Mouse (Mus musculus): ENCODE data around the gene Fiz1. TPM values are rescaled to one million over a fixed set of nuclear protein-coding genes. Genes with fewer than 3 reads are reported as not detected.
"Not testable (repeated sequence)": the region's sequence is repeated elsewhere in the genome, so short reads cannot be mapped to it uniquely, and the experiment has no call there.

Gene Fiz1
- polyA plus RNA-seq, 1 experiment from 2014 or later: 47.3 TPM

DNA sequence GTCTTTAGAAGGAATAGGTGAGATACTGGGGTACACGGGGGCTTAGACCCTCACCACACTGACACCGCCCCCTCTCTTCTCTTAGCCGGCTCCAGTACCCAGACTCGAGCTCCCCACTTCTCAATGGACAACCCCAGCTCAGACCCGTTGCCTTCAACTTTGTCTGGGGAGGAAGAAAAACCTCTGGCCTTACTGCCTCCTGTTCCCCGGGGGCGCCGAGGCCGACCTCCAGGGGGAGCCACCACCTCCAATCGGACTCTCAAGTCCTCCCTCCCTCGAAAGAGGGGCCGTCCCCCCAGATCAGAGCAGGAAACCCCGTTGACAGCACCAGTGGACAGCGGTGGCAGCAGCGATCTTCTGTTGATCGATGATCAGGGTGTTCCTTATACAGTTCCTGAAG is 2.9 kb upstream of the Fiz1 start:
- H3K4me1 ChIP-seq: peaks cover 30% of the 10 kb centered on the region
- WGBS: 92% methylated on average over 16 of the region's 16 CpGs
- H3K4me2 ChIP-seq: no peak overlapping the region
- no peaks in the 10 kb centered on the region for H3K27me3 ChIP-seq
- no peak overlapping the region for H3K27ac ChIP-seq
- no peaks in the 10 kb centered on the region for H3K9me3 ChIP-seq
- no peak for ATAC-seq (ENCODE audit: borderline replicate concordance, extremely low read depth, low FRiP score, low TSS enrichment)
- no peak overlapping the region for H3K4me3 ChIP-seq
- peaks cover 10% of the 10 kb centered on the region for H3K36me3 ChIP-seq
- no peak overlapping the region for H3K9ac ChIP-seq

DNA sequence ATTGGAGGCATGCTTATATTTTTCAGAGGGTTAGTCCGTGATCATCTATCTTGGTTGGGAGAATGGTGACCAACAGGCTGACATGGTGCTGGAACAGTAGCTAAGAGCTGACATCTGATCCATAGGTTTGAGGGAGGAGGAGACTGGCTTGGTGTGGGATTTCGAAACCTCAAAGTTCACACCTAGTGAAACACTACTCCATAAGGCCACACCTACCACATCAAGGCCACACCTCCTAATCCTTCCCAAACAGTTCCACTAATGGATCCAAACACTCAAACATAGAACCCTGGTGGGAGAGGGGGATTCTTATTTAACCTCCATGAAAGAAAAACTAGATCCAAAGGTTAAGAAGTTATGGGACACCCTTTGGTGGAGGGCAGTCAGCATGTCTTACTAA is 2.4 kb upstream of the Fiz1 start:
- Histone ChIP-seq H3K9ac (no peak overlapping the region), H3K36me3 (peaks cover 9% of the 10 kb centered on the region), H3K4me2 (no peak overlapping the region), H3K9me3 (no peaks in the 10 kb centered on the region), H3K27ac (no peak overlapping the region), H3K4me1 (peaks cover 30% of the 10 kb centered on the region), H3K27me3 (no peaks in the 10 kb centered on the region), H3K4me3 (no peak overlapping the region)
- no peak for ATAC-seq (ENCODE audit: borderline replicate concordance, extremely low read depth, low FRiP score, low TSS enrichment)
- 92% methylated on average over 2 of the region's 2 CpGs for WGBS

DNA sequence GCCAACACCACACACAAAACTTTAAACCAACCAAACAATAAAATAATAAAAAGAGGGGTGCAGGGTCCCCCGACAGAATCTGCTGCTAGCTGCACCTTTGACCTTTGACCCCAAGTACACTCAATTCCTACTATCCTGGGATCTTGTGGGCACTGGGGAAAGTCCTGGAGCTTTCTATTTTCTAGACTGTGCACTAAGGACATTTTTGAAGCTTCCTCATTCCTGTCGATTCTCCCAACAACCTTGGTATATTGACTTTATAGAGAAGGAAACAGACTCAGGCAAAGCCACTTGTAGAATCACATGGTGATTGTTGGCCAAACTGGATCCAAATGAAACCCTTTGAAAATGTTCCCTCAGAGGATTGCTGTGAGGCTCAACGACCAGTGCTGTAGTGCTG is 1.6 kb upstream of the Fiz1 start:
- H3K9me3 ChIP-seq: no peaks in the 10 kb centered on the region
- peak overlapping the region; percentile 54 for H3K4me2 ChIP-seq
- ATAC-seq (ENCODE audit: borderline replicate concordance, extremely low read depth, low FRiP score, low TSS enrichment): no peak
- peak overlapping the region; percentile 67 for H3K9ac ChIP-seq
- peak overlapping the region; percentile 99 for H3K27ac ChIP-seq
- H3K4me1 ChIP-seq: peaks cover 23% of the 10 kb centered on the region
- WGBS: 45% methylated on average over 3 of the region's 3 CpGs
- peak overlapping the region; percentile 77 for H3K4me3 ChIP-seq
- peaks cover 17% of the 10 kb centered on the region for H3K36me3 ChIP-seq
- no peaks in the 10 kb centered on the region for H3K27me3 ChIP-seq

DNA sequence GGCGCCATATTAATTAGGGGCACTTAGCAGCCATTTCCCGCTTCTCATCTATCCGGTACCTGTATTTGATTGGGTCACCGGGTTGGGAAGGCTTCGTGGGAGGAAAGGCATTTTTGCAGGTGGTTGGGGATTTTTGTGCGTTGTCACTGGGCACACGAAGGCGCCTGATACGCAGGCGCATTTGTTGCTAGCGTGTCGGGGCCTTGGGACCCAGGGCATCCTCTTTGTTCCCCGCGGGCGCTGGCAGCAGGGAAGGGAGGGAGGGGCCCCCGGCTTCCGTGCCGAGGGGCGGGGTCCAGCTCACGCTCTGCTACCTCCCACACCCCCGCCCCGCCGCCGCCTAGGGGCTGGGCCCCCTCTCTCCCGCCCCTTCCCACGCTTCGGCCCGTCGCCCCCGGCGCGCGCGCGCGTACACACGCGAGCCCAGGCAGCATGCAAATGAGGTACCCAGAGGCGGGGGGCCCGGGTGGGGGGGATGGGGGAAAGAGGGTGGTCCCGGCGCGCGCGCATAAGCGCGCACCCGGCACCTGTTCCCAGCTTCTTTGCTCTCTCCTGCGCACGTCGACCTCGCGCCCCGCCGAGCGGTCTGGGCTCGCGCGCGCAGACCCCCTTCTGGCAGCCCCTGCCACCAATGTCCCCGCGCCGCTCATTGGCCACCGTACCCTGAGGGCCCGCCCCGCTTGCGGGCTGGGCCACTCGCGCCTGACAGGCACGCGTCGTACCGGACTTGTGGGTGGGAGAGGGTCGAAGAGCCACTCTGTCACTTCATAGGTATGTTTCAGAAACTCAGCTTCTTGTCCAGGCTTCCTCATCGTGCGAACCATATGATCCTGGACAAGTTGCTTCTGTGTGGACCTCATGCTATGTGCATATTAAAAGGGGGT is 863 bp upstream of the Fiz1 start, which contains the start of gene Gm44973:
TSS of gene Gm44973 (plus strand) at position 379 of the 884 bp plus-strand sequence.
- Histone ChIP-seq H3K27ac (peak within 1 kb of the TSS; percentile 99), H3K9ac (peak within 1 kb of the TSS; percentile 78), H3K4me2 (peak within 1 kb of the TSS; percentile 54), H3K36me3 (peaks cover 24% of the 10 kb centered on the region), H3K27me3 (no peaks in the 10 kb centered on the region), H3K4me1 (peaks cover 21% of the 10 kb centered on the region), H3K9me3 (no peaks in the 10 kb centered on the region), H3K4me3 (peak within 1 kb of the TSS; percentile 77)
- peak; percentile 79 for ATAC-seq (ENCODE audit: borderline replicate concordance, extremely low read depth, low FRiP score, low TSS enrichment)
- under 1% methylated on average over 45 of the region's 76 CpGs for WGBS

DNA sequence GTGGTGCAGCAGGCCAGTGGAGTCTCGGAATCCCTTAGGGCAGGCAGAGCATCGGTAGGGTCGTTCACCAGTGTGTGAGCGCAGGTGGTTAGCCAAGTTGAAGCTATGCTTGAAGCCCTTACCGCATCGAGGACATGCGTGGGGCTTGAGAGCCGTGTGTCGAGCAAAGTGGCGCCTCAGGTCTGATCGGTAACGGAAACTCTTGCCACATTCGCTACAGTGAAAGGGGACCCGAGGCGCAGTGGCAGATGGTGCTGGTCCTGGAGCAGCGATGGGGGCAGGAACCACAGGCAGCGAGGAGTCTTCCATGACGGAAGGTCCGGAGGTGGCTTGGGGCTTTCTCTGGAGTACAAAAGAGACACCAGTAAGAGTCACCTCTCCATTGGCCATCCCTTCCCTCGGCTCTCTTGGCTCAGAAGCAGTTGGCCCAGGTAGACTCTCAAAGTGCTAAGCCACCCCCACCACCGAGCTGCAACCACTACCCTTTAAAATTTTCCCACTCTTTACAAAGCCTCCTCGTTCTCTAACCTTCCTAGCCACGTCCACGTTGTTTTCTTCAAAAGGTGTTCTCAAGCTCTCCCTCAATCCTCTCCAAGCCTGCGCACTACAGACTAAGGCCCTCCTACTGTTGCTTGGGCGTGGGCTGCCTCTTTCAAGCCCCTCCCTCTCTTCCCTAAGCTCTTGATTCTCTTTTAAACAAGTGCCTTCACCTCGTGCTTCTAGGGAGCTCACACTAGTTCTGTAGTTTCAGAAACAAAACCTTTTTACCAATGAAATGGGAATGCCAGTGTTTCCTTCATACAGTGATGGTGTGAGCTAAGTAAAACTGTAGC is 1.6 kb downstream of the Fiz1 start:
- peaks cover 14% of the 10 kb centered on the region; the same call in 1 of the 2 replicates for H3K4me1 ChIP-seq
- peaks cover 49% of the 10 kb centered on the region for H3K36me3 ChIP-seq
- ATAC-seq (ENCODE audit: borderline replicate concordance, extremely low read depth, low FRiP score, low TSS enrichment): no peak
- peak overlapping the region; percentile 54 for H3K4me2 ChIP-seq
- no peaks in the 10 kb centered on the region for H3K9me3 ChIP-seq
- H3K27ac ChIP-seq: 0 out of 2 replicates have a peak overlapping the region, but pooled peaks have one; percentile 11
- peak overlapping the region; percentile 77 for H3K4me3 ChIP-seq
- WGBS: 86% methylated on average over 27 of the region's 27 CpGs
- H3K27me3 ChIP-seq: no peaks in the 10 kb centered on the region
- no peak overlapping the region for H3K9ac ChIP-seq

DNA sequence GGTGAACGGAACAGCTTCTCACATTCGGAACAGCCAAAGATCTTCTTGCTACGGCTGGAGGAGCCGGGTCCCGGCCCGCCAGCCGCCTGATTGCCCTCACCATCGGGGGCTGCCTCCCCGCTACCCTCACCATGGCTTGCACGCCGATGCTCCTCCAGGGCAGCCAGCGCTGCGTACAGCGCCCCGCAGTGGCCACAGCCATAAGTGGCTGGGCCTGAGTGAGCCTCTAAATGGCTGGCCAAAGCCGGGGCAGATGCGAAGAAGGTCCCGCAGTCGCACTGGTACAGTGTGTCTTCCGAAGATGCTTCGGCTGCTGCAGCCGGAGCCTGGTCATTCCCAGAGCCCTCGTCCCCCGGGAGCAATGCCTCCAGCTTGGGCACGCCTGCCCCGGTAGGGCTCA is 6.3 kb downstream of the Fiz1 start:
- Histone ChIP-seq H3K4me2 (no peak overlapping the region), H3K9ac (no peak overlapping the region), H3K4me1 (peaks cover 5% of the 10 kb centered on the region; the same call in 1 of the 2 replicates), H3K9me3 (no peaks in the 10 kb centered on the region), H3K27ac (no peak overlapping the region), H3K36me3 (peaks cover 58% of the 10 kb centered on the region), H3K4me3 (no peak overlapping the region), H3K27me3 (no peaks in the 10 kb centered on the region)
- WGBS: 96% methylated on average over 26 of the region's 26 CpGs
- ATAC-seq (ENCODE audit: borderline replicate concordance, extremely low read depth, low FRiP score, low TSS enrichment): no peak

DNA sequence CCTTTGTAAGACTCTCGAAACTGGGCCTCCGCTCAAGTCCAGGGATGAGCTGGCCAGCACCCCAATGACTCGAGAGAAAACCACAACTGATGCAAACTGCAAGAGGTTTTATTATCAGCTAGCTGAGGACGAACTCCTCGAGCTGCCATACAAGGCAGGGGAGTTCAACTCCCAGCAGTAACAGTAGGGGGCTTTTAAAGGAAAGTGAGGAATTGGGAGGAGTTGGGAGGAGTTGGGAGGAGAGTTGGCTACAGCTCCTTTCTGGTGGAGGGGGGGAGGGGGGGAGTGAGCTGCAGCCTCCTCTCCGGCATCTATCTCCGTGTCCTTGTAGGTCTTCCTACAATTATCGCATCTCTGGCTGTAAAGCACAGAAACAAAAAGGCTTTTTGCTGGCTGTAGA is 11.6 kb downstream of the Fiz1 start:
- not testable (repeated sequence) for H3K9me3 ChIP-seq; H3K4me3 ChIP-seq; H3K27me3 ChIP-seq; H3K4me1 ChIP-seq; H3K36me3 ChIP-seq; H3K27ac ChIP-seq; H3K4me2 ChIP-seq; ATAC-seq (ENCODE audit: borderline replicate concordance, extremely low read depth, low FRiP score, low TSS enrichment); H3K9ac ChIP-seq
- WGBS: 66% methylated on average over 8 of the region's 8 CpGs

DNA sequence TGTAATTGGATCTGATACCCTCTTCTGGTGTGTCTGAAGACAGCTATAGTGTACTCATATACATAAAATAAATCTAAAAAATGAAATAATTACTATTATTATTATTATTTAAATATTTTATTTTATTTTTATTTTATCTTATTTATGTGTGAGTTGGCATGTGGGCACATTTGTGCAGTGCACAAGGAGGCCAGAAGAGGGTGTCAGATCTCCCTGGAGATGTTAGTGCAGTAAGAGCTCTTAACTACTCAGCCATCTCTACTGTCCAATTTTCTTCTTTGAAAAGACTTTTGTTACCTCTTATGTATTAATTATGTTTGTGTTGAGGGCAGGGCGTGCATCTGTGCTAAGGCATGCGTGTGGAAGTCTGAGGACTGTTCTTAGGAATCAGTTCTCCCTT is 14.6 kb downstream of the Fiz1 start:
- Histone ChIP-seq H3K4me2 (no peak overlapping the region), H3K9me3 (no peaks in the 10 kb centered on the region), H3K4me1 (peaks cover 16% of the 10 kb centered on the region), H3K27me3 (no peaks in the 10 kb centered on the region), H3K4me3 (no peak overlapping the region), H3K9ac (no peak overlapping the region), H3K36me3 (no peaks in the 10 kb centered on the region), H3K27ac (no peak overlapping the region)
- ATAC-seq (ENCODE audit: borderline replicate concordance, extremely low read depth, low FRiP score, low TSS enrichment): no peak
- 57% methylated on average over 2 of the region's 2 CpGs for WGBS

DNA sequence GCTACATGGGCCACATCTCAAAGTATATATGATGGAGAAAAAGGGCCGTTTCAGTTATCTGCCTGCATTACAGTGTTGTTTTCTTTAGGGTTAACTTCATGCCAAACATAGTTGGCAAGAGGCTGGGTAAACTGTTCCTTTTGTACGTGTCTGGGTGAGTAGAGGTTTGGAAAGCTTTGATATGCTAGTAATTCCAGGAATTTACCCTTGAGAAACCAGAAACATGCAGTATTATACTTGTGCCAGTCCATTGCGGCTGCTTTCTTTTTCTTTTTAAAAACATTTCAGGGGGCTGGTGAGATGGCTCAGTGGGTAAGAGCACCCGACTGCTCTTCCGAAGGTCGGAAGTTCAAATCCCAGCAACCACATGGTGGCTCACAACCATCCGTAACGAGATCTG is 17.6 kb downstream of the Fiz1 start:
- H3K36me3 ChIP-seq: peaks cover 19% of the 10 kb centered on the region
- H3K9ac ChIP-seq: peak overlapping the region; percentile 68; the same call in 1 of the 2 replicates
- H3K4me1 ChIP-seq: peaks cover 22% of the 10 kb centered on the region
- no peaks in the 10 kb centered on the region for H3K27me3 ChIP-seq
- WGBS: 55% methylated on average over 8 of the region's 8 CpGs
- ATAC-seq (ENCODE audit: borderline replicate concordance, extremely low read depth, low FRiP score, low TSS enrichment): no peak
- no peaks in the 10 kb centered on the region for H3K9me3 ChIP-seq
- peak overlapping the region; percentile 84 for H3K4me2 ChIP-seq
- H3K27ac ChIP-seq: peak overlapping the region; percentile 79
- H3K4me3 ChIP-seq: peak overlapping the region; percentile 69

DNA sequence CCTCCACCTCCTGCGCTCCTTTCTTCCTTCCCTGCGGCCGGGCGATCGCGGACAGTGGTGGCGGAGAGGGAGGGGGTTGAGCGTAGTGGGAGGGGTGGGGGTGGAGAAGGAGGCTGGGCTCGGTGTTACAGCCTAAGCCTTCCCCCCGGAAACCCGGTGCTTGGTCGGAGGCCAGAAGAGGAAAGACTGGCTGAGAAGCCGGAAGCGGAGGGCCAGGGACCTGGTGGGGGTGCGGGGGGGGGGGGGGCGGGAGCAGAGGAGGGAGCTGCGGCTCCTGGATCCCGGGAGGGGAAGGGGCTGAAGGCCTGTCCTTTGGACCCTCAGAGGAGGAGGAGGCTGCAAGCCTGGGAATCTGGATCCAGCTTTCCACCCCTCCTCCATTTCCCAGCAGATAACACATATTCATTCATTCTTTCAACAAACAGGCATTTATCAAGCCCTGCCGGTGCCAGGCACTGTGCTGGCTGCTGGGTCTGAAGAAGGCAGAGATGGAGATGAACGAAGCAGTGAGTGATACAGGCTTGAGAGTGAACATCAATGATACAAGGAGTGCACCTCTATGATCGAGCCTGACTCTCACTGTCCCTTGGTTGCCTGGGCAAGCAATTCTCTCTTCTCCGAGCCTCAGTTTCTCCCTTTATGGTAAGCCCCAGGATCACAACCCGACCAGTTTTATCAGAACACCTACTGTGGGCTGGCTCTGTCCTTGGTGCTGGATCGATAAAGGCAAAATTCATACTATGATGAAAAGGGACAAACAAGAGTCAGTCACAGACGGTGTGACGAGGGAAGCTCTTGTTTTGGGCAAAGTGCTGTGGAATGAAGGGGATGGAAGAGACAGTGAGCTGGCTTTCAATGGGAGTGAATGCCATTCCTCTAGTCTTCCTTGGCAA is 18.2 kb downstream of the Fiz1 start, which contains the start of gene Zfp579:
TSS of gene Zfp579 (minus strand) at position 156 of the 893 bp plus-strand sequence.
- peaks cover 19% of the 10 kb centered on the region for H3K36me3 ChIP-seq
- H3K27ac ChIP-seq: peak within 1 kb of the TSS; percentile 79
- WGBS: 6% methylated on average over 11 of the region's 26 CpGs

More for the DNA sequence above, 18.2 kb downstream of the Fiz1 start, which contains the start of gene Zfp579:
- peak; percentile 87 for ATAC-seq (ENCODE audit: borderline replicate concordance, extremely low read depth, low FRiP score, low TSS enrichment)
- H3K4me3 ChIP-seq: peak within 1 kb of the TSS; percentile 69
- H3K27me3 ChIP-seq: no peaks in the 10 kb centered on the region
- H3K4me2 ChIP-seq: peak within 1 kb of the TSS; percentile 84
- H3K9ac ChIP-seq: peak within 1 kb of the TSS; percentile 68
- no peaks in the 10 kb centered on the region for H3K9me3 ChIP-seq
- H3K4me1 ChIP-seq: peaks cover 22% of the 10 kb centered on the region
